Mouse (Mus musculus) neutrophil, adult 5-6 weeks (primary cell): Measurements from ENCODE around the gene Mtx3. TPM values are rescaled to one million over a fixed set of nuclear protein-coding genes. Genes with fewer than 3 reads are reported as not detected.

Experiments used
- ATAC-seq: fragments of 151-379, 151-347 bp; 2 replicates; pipeline ENCODE4 v1.8.0; 2017; ENCODE audit warnings: mild to moderate bottlenecking, moderate TSS enrichment; ENCODE audit not compliant: insufficient number of reproducible peaks, poor library complexity, low FRiP score, severe bottlenecking; ENCODE audit errors: extremely low read depth
- total RNA-seq: library from RNA; stranded (forward); fragments of 200-1000 nt; gene quantifications from 2 replicates; pipeline ENCODE4 v1.2.3, GENCODE M21; 2017

Gene Mtx3
- total RNA-seq, 1 experiment from 2014 or later = 12.2 TPM

- no peak for ATAC-seq
Measured at GRCm38 (mm10) chr13:92882271-92882985, 37.9 kb downstream of the Mtx3 start.

GRCm38 (mm10) chr13:92882986-92883720, 38.6 kb downstream of the Mtx3 start:
- ATAC-seq = no peak

- ATAC-seq = no peak
Measured at GRCm38 (mm10) chr13:92884206-92884605, 39.6 kb downstream of the Mtx3 start.

- ATAC-seq = no peak
Measured at GRCm38 (mm10) chr13:92884930-92885329, 40.4 kb downstream of the Mtx3 start.

GRCm38 (mm10) chr13:92899087-92899486, 54.5 kb downstream of the Mtx3 start:
- no peak for ATAC-seq

GRCm38 (mm10) chr13:92903291-92903690, 58.7 kb downstream of the Mtx3 start:
- no peak for ATAC-seq

- ATAC-seq = no peak
Measured at GRCm38 (mm10) chr13:92905944-92906343, 61.4 kb downstream of the Mtx3 start.

- no peak for ATAC-seq
Measured at GRCm38 (mm10) chr13:92907366-92907765, 62.8 kb downstream of the Mtx3 start.

Other genes with a start within 250 kb of the Mtx3 start
- gene Serinc5, start 233.7 kb upstream of the Mtx3 start, total RNA-seq = 47.5 and 54.0 TPM in 2 replicates
- gene Thbs4, start 49.9 kb upstream of the Mtx3 start, total RNA-seq = 0.37 TPM in 1 of 2 replicates, not detected in the other